Mouse (Mus musculus): Measurements from ENCODE around the gene Tmem220.

GRCm38 (mm10) chr11:66998467-66999403 lies 26.2 kb upstream of the Tmem220 start:
- TF ChIP-seq POLR2A (IDR thresholded peaks at IDR 0.05; ENCODE audit: control insufficient read depth, extremely low read depth, insufficient read depth, low read length, poor library complexity) (no peak), CTCF (IDR thresholded peaks at IDR 0.05; ENCODE audit: borderline replicate concordance, control insufficient read depth, extremely low read depth, insufficient read depth, low read length, poor library complexity) (no peak)
